Mouse (Mus musculus): ENCODE data around the gene Pxt1.

DNA sequence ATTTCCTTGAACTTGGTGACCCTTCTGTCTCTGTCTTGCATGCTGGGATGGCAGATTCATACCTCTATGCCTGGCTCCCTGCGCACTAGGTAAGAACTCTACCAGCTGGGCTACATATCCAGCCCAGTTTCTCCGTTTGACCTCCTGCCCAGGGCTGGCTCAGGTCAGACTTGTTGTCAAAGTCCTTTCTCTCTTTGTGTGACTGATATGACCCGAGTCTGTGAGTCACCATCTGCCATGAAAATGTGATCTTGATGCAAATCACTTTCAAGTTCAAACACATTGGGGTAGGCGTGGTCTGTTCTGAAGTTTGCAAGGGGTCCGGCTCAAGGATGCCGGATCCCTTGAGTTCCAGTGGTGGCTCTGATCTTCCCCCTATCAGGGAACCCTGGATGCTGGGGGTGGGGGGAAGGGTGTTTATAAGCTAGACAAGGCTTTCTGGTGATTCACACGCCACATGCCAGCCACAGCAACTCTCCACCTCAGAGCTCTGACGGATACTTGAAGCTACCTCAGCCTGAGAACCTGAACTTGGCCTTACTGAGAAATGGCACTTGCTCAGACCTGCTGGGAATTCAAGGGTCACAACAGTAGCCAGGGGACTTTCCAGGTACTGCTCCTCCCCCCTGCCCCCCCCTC, 18.6 kb downstream of the Pxt1 start:
- no peak for TF ChIP-seq CTCF (IDR thresholded peaks at IDR 0.05; ENCODE audit: low read depth)
- no peak for TF ChIP-seq EP300 (IDR thresholded peaks at IDR 0.05; ENCODE audit: low read depth)

Data from liver, postnatal 0 days (tissue).